In genomic region chr4:120131441-120132220, GRCm38 (mm10) we compare ENCODE assay signal across 9 mouse cellular contexts. TPM values are rescaled to one million over a fixed set of nuclear protein-coding genes. Genes with fewer than 3 reads are reported as not detected.
DNase-seq lines count a peak whose midpoint lies in the region; ATAC-seq and TF ChIP-seq lines count a peak whose summit lies in the region.
"Had no signal": no experiment of that assay in that cellular context is flagged by ENCODE, and none has a peak within 500 bp of the region (broad histone marks: within the 10 kb centered on the region; RNA-seq: fewer than 3 reads in every experiment).

No protein-coding gene starts in this region.

- H3K27me3 ChIP-seq in liver, postnatal 0 days (ENCODE audit: insufficient read depth, low read length) = no peaks in the 10 kb centered on the region
- H3K27me3 ChIP-seq: neural tube, embryonic 12.5 days had no signal

- no peak overlapping the region for H3K4me3 ChIP-seq in liver, postnatal 0 days (ENCODE audit: low read depth, low read length)
- no peak overlapping the region for H3K4me3 ChIP-seq in left cerebral cortex, adult 2 months
- H3K4me3 ChIP-seq: neural tube, embryonic 12.5 days had no signal

- intact Hi-C loops in left cerebral cortex, adult 2 months (cut with DNase I) = no loop called here

- no peaks in the 10 kb centered on the region; the same call in 1 of the 2 replicates for H3K4me1 ChIP-seq in liver, postnatal 0 days (ENCODE audit: insufficient read depth)

- ATAC-seq in liver, postnatal 0 days = 0 out of 2 replicates have a peak, but pooled peaks have one; percentile 49

- 72% methylated on average over 24 of the region's 24 CpGs for WGBS in liver, postnatal 0 days (ENCODE audit: insufficient replicate concordance)

- DNase-seq in liver, postnatal 0 days = peak; percentile 70
- DNase-seq in liver = no peak
- peak; percentile 67 for DNase-seq in cerebellum, adult 11-12 months
- peak; percentile 65 to 70 for DNase-seq in kidney, adult 8-10 months
- DNase-seq in retina, postnatal 7 days (ENCODE audit: low read depth, low spot score) = peak; percentile 27
- DNase-seq in left cerebral cortex, adult 2 months (ENCODE audit: extremely low spot score in 1 of 2, low spot score in 2 of 2) = no peak
- DNase-seq in frontal cortex, postnatal 10 days (ENCODE audit: low spot score in 2 of 2) = no peak
- DNase-seq in embryo, embryonic 9.5 days (ENCODE audit: extremely low spot score) = no peak

- TF ChIP-seq EP300 in liver, postnatal 0 days (IDR thresholded peaks at IDR 0.05; ENCODE audit: low read depth) = no peak

- H3K4me2 ChIP-seq in liver, postnatal 0 days (ENCODE audit: low read depth, low read length) = no peak overlapping the region
- H3K4me2 ChIP-seq: neural tube, embryonic 12.5 days had no signal

- H3K9ac ChIP-seq in liver, postnatal 0 days (replicated peaks) = no peak overlapping the region
- H3K9ac ChIP-seq: neural tube, embryonic 12.5 days had no signal

- no peaks in the 10 kb centered on the region for H3K36me3 ChIP-seq in liver, postnatal 0 days (replicated peaks; ENCODE audit: insufficient read depth, low read length)
- H3K36me3 ChIP-seq: neural tube, embryonic 12.5 days had no signal

- no peaks in the 10 kb centered on the region for H3K9me3 ChIP-seq in liver, postnatal 0 days (ENCODE audit: low read length)
- H3K9me3 ChIP-seq: neural tube, embryonic 12.5 days had no signal

- H3K27ac ChIP-seq in liver, postnatal 0 days (ENCODE audit: low read depth) = no peak overlapping the region
- H3K27ac ChIP-seq in left cerebral cortex, adult 2 months = no peak overlapping the region
- H3K27ac ChIP-seq: neural tube, embryonic 12.5 days had no signal

- TF ChIP-seq CTCF in liver, postnatal 0 days (IDR thresholded peaks at IDR 0.05; ENCODE audit: low read depth) = no peak
- no peak for TF ChIP-seq CTCF in left cerebral cortex, adult 2 months (IDR thresholded peaks at IDR 0.05)

RNA-seq across cellular contexts. Expression of gene Edn2, which starts 29.4 kb away (rescaled TPM):
- polyA plus RNA-seq in liver, postnatal 0 days (2015; fragmentation: Nextera tagmentation; extraction: Ambion mirVana) = 0.07 and 0.19 TPM in 2 replicates
- total RNA-seq in left cerebral cortex, adult 2 months (2021) = not detected
- polyA plus RNA-seq: neural tube, embryonic 12.5 days had no signal

Comparison
In these comparisons a context has a peak if more than half of its experiments do, and no peak if none do; other contexts are left out.
1. DNase-seq: peak in liver, postnatal 0 days (single experiment), cerebellum, adult 11-12 months (single experiment), kidney, adult 8-10 months (2 of 2) and retina, postnatal 7 days (single experiment); none in liver (single experiment), left cerebral cortex, adult 2 months (0 of 2), frontal cortex, postnatal 10 days (0 of 2) and embryo, embryonic 9.5 days (single experiment).